Mouse (Mus musculus) retina, adult 2 months (tissue): Measurements from ENCODE around the gene Acot13.
"Not testable (repeated sequence)": the region's sequence is repeated elsewhere in the genome, so short reads cannot be mapped to it uniquely, and the experiment has no call there.

Source experiments
- DNase-seq: peaks from one replicate; pipeline ENCODE4 v3.0.0-alpha.2; 2012; ENCODE audit warnings: low read depth, low spot score

Gene Acot13

DNA sequence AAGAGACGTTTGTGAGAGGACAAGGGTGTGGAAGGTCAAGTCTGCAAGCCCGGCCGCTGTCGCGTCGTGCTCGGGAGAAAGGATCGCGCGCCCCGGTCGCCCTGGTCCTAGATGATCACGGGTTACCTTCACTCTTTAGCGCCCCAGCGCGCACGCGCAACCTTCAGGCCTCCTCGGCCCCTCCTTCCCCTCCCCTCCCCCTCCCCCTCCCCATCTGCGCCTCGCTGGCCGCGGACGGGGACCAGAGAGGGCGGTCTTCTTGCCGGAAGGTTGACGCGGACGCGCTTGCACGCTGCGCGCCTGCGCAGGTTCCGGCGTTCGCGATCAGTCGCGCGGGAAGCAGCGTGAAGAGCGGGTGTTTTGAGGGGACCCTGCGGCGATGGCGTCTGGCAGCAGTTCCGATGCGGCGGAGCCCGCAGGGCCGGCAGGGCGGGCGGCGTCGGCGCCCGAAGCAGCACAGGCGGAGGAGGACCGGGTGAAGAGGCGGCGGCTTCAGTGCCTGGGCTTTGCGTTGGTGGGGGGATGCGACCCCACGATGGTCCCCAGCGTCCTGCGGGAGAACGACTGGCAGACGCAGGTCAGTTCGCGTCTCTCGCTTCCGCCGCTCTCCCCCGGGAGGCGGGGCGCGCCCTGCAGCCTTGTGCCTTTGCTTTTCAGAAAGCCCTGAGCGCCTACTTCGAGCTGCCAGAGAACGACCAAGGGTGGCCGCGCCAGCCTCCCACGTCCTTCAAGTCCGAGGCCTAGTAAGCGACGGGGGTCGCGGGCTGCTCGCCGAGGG, at the start of gene Acot13, which contains the start of gene Tdp2:
Gene Acot13 (minus strand): TSS at position 188 of the 778 bp plus-strand sequence.
Gene Tdp2 (plus strand): TSS at position 327 of the 778 bp plus-strand sequence.
- peak; percentile 95 for DNase-seq

DNA sequence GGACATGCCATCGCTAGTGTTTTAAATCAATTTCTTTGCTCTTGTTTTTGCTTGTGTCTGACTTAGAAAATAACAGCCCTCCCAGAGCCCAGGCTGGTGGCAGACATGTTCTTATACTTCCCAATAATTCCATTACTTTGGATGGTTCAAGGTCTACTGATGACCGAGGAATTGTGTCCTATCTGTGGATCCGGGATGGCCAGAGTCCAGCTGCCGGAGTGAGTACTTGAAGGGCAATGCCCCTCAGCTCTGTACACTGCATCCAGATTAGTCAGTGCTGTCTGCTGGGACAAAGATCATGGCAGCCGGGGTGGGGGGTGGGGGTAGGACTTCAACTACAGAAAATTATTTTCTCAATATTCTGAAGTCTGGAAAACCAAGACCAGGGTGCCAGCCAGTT, 49.4 kb upstream of the Acot13 start:
- DNase-seq: no peak

DNA sequence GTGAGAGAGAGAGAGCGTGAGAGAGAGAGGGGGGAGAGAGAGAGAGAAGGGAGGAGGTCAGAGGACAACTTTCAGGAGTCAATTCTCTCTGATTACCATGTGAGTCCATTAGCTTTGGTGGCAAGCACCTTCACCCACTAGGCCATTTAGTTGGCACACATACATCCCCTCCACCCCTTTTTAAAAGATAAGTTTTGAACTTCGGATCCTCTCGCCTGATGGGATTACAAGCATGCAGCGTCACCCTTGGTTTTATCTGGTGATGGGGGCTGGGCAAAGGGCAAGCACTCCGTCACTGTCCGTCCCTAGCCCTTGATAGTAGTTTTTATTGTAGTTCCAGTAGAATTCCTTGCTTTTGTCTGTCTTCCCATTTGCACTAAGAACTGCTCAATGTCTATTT, 48.9 kb upstream of the Acot13 start:
- no peak for DNase-seq

DNA sequence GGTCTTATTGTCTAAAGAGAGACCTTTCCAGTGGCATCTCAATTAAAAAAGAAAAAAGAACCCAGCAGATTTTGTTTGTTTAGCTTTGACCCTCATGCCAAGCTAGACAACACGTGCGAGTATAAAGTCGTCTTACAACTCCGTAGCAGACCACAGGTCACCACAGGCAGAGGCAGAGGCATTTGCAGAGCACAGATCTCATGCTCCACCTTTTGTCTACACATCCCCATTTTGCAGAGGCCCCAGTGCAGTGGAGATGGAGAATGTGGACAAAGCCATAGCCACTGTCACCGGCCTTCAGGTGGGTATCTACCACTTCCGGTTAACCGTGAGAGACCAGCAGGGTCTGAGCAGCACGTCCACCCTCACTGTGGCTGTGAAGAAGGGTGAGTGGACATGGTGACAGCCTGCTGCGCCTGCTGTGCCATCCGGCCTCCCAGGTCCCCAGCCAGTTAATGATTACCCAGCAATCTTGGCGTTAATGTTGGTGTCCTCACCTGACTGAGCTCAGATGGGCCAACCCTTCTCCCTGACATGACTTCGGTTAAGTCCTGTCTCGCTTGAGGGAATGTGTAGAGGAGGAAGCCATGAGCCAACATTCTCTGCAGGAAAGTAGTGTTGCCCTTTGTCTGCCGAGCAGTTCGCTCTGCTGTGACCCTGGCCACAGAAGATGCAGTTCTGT, 48.2 kb upstream of the Acot13 start:
- no peak for DNase-seq

DNA sequence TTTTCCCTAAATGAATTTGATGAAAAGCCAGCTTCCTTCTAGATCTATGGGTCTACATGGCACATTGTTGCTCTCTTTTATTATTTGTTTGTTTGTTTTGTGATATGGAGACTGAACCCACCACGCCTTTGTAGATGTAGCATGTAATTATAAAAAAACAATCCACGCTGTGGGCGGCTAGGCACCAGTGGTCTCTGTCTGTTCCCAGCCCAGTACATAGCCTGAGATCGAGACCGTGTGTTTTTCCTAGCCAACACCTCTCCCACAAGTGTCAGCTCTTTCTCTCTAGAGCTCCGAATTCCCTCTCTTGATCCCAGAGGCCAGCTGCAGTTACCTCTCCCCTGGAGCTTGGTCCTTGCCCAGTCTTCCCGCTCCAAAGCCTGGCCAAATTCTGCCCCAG, 36.9 kb upstream of the Acot13 start:
- DNase-seq: no peak

DNA sequence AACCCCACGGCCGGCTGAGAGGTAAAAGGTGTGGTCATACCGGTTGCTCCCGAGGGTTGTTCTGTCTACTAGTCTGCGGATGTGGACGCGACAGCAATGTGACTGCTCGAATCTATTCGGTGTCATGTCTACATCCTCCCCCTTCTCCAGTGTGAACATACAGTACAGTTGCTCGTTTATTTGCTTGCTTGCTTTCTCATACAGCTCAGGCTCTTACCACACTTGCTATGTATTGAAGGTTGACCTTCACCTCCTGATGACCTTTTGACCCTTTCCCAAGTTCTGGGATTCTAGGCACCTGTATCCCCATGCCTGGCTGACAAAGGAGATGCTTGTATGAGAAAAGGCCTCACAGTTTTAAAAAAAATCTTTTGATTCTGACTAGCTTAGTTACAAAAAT, 36.4 kb upstream of the Acot13 start:
- no peak for DNase-seq

DNA sequence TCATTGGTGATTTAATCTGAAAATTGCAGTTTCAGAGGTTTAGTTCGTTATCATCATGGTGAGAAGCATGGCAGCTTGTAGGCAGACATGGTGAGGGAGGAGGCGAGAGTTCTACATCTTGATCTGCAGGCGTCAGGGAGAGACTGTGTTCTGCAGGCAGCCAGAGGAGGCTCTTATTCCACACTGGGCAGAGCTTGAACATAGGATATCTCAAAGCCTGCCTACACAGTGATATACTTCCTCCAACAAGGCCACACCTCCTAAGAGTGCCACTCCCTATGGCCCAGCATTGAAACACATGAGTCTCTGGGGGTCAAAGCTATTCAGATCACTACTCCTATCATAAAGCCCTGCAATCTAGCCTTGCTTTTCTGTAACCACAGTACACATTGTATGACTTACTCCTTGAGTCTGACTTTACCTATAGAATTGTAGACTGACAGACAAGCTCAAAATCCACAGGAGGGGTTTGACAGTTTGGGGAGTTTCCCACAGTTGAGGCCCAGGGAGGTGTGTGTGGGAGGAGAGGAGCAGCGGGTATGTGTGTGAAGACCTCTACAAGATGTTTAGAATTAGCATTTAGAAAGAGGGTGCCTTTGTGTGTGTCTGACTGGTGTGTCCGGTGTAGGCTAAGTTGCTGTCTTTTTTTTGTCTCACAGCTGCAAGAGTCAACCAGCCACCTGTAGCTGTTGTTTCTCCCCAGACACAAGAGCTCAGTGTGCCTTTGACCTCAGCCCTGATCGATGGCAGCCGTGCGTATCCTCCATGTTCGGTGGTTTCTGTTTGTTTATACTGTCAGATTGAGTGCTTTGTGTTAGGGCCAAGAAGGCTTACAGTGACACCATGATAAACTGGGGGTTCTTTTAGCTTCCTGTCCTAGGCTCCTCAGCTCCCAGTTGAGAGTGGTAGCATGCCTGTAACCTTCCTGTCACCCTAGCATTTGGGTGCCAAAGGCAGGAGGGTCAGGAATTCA, 35.4 kb upstream of the Acot13 start:
- no peak for DNase-seq

DNA sequence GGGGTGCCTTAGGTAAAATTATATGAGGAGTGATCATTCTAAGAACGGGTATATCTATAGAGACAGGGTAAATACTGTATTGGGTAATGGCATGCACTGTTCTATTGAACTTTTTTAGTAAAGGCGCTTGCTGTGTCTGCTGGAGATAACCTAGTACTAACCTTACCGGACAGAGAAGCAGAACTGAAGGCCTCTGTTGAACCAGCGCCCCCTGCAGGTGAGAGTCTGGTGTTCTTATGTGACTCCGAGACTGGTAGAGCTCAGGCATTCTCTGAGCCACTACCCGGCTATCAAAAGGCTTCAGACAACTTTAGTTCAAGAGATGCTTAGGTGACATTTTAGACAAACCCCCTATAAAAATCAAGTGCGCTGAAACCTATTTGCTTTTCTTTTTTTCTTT, 31.2 kb upstream of the Acot13 start:
- no peak for DNase-seq

DNA sequence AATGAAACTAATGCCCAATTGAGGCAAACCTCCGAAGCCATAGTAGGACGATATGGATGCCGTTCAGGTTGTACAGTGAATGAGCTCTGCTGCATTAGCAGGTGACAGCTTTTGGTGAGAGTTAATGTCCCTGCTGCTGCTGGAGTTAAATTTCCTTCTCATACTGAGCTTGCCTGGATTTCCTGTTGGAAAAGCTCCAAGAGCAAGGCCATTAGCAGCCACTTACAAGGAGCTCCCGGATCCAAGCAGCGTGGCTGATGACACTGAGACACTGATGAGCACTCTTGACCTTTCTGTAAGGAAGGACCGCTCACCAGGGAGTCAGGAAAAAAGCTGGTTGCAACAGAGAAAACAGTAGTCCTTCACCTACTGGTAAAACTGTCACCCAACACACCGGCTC, 30.7 kb upstream of the Acot13 start:
- no peak for DNase-seq

DNA sequence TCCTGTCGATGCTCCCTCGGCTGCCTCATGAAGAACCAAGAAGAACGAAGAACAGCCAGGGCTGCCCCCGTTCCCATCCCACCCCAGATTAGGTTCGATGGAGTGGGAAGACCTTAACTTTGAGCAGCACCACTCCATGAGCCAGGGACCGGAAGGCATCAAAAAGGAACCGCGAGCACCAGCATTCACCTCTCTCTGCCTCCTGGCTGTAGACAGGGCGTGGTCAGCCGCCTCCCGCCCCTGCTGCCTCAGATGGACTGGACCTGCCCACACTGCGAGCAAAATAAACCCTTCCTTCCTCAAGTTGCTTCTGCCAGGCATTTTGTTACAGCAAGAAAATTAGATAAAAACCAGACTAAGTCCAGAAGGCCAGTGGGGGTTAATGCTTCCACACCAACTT, 29.7 kb upstream of the Acot13 start:
- no peak for DNase-seq

DNA sequence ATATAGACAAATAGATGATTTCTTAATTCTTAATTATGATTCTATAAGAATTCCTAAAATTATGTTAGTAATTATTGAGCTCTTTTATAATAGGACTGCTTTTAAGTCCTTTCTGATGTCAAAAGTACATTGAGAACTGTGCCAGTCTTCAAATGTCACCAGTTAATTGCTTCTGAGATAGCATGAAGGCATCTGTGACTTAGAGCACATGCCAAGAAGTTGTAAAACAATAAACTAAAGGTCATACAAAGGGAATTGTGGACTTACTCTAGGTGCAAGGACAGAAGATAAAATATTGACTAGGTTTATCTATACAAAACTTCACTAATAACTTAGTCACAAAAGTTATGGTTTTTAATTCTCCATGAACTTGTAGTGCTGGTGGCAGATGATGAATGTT, 27.8 kb upstream of the Acot13 start:
- no peak for DNase-seq

DNA sequence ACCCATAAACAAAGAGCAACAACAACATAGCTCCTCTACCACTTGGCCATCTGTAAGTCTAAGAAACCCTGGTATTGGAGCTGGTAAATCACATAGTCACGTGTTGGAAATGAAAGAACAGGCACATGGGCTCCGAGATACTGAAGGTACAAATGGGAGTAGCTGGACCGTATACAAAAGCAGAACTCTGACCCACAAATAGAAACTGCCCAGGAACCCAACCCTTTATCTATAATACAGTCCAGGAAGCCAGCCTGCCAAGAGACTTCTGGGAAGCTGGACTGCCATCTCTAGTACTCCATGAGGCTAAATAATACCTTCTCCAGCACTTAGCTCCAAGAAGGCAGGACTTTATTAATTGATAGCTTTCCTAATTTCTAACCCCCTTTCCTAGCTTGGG, 21.2 kb upstream of the Acot13 start:
- no peak for DNase-seq

DNA sequence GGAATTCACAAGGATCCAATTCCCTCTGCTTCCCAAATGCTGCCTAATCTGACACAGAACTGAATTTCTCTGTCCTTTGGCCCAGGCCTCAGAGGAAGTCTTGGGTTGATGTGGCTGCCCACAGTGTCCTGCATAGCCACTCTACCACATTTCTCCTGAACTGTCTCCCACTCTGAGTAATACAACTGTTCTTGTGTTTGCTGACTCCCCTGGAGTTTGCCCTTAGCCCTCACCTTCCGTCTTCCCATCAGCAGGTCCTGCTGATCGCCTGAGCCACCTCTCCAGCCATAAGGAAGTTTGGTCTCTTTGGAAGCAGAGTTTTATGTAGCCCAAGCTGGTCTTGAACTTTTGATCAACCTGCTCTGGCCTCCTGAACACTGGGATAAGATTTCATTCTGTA, 20.6 kb upstream of the Acot13 start:
- DNase-seq: no peak

DNA sequence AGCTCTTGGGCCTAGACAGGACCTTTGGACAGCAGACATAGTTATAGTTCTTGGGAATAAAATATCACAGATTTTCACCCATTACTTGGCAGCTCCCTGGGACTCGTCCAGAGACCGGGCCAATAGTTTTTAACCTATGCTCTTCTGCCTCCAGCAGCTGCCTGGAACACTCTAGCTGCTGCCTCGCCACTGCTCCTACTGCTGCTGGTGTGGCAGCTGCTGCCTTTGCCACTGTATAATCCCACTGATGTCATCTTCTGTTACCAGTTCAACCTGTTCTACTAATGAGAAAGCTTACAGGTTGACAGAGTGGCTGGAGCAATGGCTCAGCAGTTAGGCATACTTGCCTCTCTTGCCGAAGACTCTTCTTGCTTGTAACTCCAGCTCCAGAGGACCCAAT, 18.0 kb upstream of the Acot13 start:
- no peak for DNase-seq

DNA sequence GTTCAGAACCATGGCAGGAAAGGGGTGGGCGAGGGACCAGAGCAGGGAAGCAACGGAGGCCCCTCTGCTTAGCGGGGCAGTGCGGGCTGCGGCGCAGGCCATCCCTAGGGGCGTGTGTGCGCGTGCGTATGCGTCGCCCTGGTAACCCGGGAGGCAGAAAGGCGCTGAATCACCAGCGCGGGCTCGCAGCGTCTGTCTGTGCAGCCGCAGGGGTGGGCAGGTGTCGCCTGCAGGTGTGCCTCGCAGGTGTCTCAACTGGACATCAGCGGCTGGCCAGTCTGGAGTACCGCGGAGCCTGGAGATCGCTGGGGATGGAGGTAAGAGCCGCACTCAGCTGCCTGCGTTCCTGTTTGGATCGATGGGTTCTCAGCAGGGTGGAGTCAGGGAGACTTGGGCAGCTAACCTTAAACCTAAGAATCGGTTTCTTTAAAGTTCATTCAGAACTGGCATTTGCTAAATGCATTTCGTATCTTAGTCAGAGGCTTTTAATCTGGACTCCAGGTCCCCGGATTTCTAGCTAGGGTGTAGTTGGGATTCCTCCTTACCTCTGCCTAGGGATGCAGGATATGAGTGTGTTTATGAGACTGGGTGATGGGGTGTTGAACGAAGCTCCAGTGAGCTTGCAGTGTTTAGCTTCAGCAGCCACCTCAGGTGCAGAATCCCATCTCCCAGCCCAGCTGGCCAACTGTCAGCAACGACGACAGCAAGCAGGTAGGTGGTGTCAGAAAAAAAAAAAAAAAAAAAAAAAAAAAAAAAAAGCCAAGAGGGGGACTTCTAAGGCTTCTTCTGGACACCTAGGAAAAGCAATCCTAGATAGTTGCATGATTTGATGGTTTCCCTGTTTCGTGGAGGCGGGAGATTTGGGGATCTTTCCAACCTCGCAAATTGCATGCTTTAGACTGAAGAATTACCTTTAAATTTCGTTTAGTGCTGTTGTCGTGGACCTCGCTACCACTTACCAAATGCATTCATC, 13.9 kb upstream of the Acot13 start, which contains the start of gene D130043K22Rik:
Gene D130043K22Rik (plus strand): TSS at position 153 of the 973 bp plus-strand sequence.
- DNase-seq: no peak

DNA sequence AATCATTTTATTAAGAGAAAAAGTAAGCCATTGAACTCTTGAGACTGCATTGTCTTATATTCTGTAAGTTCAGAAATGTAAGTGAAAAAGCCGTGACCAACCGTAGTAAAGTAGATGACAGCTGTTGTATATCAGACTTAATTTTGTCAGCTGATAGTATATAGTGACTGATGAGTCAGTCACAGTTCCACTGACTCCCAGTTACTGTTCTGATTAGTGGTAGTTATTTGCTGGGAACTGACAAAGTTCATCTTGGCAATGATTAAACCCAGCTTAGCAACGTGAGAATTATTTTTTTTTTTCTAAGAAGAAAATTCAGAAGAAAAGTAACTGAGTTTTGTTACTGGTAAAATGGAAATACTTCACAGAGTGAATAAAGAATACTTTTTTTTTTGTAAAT, 10.4 kb upstream of the Acot13 start:
- DNase-seq: no peak

DNA sequence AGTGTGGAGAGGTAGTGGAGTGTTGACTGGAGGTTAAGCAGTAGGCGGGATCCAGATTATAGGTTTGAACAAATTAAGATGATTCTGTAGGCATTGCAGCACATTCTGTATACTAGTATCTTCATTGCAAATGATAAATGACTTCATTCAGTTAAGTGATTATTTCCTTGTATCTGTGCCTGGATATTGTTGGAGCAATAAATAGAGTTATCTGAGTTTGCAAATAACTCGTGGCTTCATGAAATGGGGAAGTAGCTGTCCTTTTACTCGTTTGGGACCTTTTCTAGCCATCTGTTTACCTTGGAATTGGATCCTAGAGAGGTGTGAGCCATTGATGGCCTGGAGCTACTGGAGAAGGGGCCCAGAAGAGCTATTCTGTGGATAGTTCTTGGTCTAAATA, 8.5 kb upstream of the Acot13 start:
- no peak for DNase-seq

DNA sequence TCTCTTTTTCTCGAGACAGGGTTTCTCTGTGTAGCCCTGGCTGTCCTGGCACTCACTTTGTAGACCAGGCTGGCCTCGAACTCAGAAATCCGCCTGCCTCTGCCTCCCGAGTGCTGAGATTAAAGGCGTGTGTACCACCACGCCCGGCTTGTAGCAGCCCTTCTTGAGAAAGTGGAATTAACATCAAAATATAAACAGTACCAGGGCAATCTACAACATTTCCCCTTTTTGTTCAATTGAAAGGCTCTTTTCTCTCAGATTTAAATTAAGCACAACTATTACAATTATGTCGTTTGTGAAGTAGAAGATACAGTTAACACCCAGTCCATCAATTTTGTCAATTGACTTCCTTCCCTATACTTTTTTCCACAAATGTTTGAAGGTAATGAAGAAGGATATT, 6.4 kb upstream of the Acot13 start:
- not testable (repeated sequence) for DNase-seq

DNA sequence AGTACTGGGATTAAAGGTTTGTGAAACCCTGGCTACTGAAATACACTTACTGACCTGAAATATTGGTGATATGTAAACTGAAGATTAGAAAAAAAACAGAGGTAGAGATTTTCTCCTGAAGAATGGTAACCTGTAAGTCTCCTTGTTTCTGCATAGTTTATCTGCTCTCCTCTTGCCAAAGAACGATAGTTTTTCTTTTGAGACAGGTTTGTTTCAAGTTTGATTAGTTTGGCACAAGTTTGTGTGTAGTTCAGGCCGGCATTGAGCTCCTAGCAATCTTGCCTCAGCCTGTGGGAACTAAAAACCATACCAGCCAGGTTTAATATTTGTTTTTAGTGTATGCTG, 1.4 kb upstream of the Acot13 start:
- DNase-seq: no peak

DNA sequence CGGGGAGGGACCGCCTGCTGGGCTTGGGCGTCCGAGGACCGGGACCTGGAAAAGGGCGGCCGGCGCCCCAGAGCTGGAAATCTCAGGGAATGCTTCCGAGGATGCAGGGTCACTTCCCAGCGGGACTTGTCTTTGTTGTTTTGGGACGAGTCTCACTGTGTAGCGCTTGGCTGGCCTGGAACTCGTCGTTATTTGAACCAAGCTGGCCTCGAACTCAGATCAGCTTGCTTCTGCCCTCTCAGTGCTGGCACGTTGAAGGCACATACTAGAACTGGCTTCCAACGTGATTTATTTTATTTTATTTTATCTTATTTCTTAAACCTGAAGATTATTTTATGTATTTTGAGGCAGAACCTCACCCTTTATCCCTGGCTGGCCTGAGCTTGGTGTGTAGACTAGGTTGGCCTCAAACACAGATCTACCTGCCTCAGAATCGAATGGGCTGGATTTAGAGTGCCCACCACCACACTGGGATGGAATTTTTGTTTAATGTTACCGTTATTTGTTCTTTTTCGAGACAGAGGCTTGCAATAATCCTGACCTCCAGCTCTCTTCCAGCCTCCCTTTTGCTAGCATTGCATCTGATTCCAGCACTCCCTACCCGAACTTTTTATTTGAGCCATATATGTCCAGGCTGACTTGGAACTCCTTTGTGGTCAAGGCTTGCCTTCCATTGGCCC, 931 bp upstream of the Acot13 start:
- no peak for DNase-seq
